Mouse (Mus musculus) limb, embryonic 13.5 days (tissue): ENCODE results near the gene Thap7. TPM values are rescaled to one million over a fixed set of nuclear protein-coding genes. Genes with fewer than 3 reads are reported as not detected.

Experiments
- polyA plus RNA-seq: library from polyadenylated mRNA; unstranded; fragments of >200 nt; fragmentation: Nextera tagmentation; extraction: Ambion mirVana; gene quantifications from 2 replicates; pipeline ENCODE4 v1.2.1, GENCODE M21; 2015

Gene Thap7
- polyA plus RNA-seq, 1 experiment from 2014 or later = 75.2 TPM

Other genes starting within 250 kb of the Thap7 start
- 0.83 and 0.88 TPM in 2 replicates for gene Serpind1, start 199.8 kb downstream of the Thap7 start, polyA plus RNA-seq
- gene Snap29, start 125.2 kb downstream of the Thap7 start, polyA plus RNA-seq = 13.9 and 14.0 TPM in 2 replicates
- gene Pi4ka, start 124.8 kb downstream of the Thap7 start, polyA plus RNA-seq = 35.0 and 35.6 TPM in 2 replicates
- 81.6 and 88.6 TPM in 2 replicates for gene Crkl, start 79.1 kb downstream of the Thap7 start, polyA plus RNA-seq
- gene Aifm3, start 41.5 kb downstream of the Thap7 start, polyA plus RNA-seq = 0.52 and 0.83 TPM in 2 replicates
- gene Lztr1, start 22.4 kb downstream of the Thap7 start, polyA plus RNA-seq = 104 and 106 TPM in 2 replicates
- gene Lrrc74b, start 30.1 kb upstream of the Thap7 start, polyA plus RNA-seq = not detected in 2 replicates
- 0.36 and 0.40 TPM in 2 replicates for gene P2rx6, start 30.7 kb upstream of the Thap7 start, polyA plus RNA-seq
- 5.7 and 5.8 TPM in 2 replicates for gene Slc7a4, start 52.1 kb upstream of the Thap7 start, polyA plus RNA-seq
- 40.0 and 42.7 TPM in 2 replicates for gene Smpd4, start 88.2 kb upstream of the Thap7 start, polyA plus RNA-seq
- gene Ccdc74a, start 115.3 kb upstream of the Thap7 start, polyA plus RNA-seq = 9.0 and 9.8 TPM in 2 replicates
- 48.1 and 49.8 TPM in 2 replicates for gene Med15, start 201.8 kb upstream of the Thap7 start, polyA plus RNA-seq
- 92.9 and 106 TPM in 2 replicates for gene Klhl22, start 228.5 kb upstream of the Thap7 start, polyA plus RNA-seq